Mouse (Mus musculus): ENCODE data around the gene Myo9b. TPM values are rescaled to one million over a fixed set of nuclear protein-coding genes. Genes with fewer than 3 reads are reported as not detected.

Gene Myo9b
- total RNA-seq, 4 experiments from 2014 or later: 6.2 to 8.6 (median 7.8) TPM

- no peak for DNase-seq (ENCODE audit: low spot score in 2 of 2)
These were observed 134.9 kb downstream of the Myo9b start for GRCm38 (mm10) chr8:71407441-71407840.

DNA sequence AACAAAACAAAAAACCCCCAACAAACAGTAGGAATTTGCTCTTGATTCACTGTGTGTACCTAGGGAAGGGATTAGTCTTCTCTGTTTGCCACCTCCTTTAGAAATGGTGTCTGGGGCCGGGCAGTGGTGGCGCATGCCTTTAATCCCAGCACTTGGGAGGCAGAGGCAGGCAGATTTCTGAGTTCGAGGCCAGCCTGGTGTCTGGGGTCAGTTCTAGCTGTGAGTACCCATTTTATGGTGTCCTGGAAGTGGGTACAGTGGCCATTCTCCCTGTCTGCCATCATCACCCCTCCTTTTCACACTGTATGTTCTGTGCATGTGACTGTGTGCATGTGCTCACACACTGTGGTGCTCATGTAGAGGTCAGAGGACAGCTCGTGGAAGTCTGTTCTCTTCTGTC is 135.7 kb downstream of the Myo9b start:
- peak in 1 of 2 experiments; percentile 2 for DNase-seq (ENCODE audit: low spot score in 2 of 2)

Other genes with a start within 250 kb of the Myo9b start
- 1 to 10 TPM; 2.4 to 5.5 (median 4.0) TPM for gene Haus8, start 220 bp downstream of the Myo9b start, total RNA-seq (2022)
- 100 to 1,000 TPM in 2 of 4 experiments, 10 to 100 TPM in 2; 90.5 to 106 (median 100) TPM for gene Use1, start 94.1 kb downstream of the Myo9b start, total RNA-seq (2022)
- 1 to 10 TPM; 5.0 to 6.0 (median 5.8) TPM for gene Ocel1, start 98.6 kb downstream of the Myo9b start, total RNA-seq (2022)
- 10 to 100 TPM; 19.9 to 23.3 (median 20.9) TPM for gene Nr2f6, start 109.2 kb downstream of the Myo9b start, total RNA-seq (2022)
- 1 to 10 TPM; 3.5 to 6.3 (median 4.5) TPM for gene Ushbp1, start 123.1 kb downstream of the Myo9b start, total RNA-seq (2022)
- 10 to 100 TPM; 68.5 to 73.4 (median 70.8) TPM for gene Babam1, start 124.1 kb downstream of the Myo9b start, total RNA-seq (2022)
- not detected for gene Ankle1, start 133.3 kb downstream of the Myo9b start, total RNA-seq (2022)
- gene Abhd8, start 190.9 kb downstream of the Myo9b start, total RNA-seq (2022): 10 to 100 TPM; 22.3 to 28.9 (median 26.3) TPM
- 10 to 100 TPM; 63.4 to 72.1 (median 68.8) TPM for gene Mrpl34, start 192.2 kb downstream of the Myo9b start, total RNA-seq (2022)
- 10 to 100 TPM; 24.5 to 31.8 (median 26.5) TPM for gene Dda1, start 196.5 kb downstream of the Myo9b start, total RNA-seq (2022)
- gene Ano8, start 213.2 kb downstream of the Myo9b start, total RNA-seq (2022): 10 to 100 TPM; 15.4 to 16.5 (median 15.9) TPM
- 10 to 100 TPM in 3 of 4 experiments, 1 to 10 TPM in 1; 9.5 to 11.2 (median 10.5) TPM for gene Gtpbp3, start 215.4 kb downstream of the Myo9b start, total RNA-seq (2022)
- 1 to 10 TPM; 6.6 to 9.5 (median 8.2) TPM for gene Plvap, start 239.0 kb downstream of the Myo9b start, total RNA-seq (2022)

All from gastrocnemius, adult 8-10 months (tissue).